Comparison of ENCODE assay signal across 19 mouse cellular contexts in genomic region chr19:10016151-10016550, GRCm38 (mm10). TPM values are rescaled to one million over a fixed set of nuclear protein-coding genes. Genes with fewer than 3 reads are reported as not detected.
DNase-seq lines count a peak whose midpoint lies in the region; ATAC-seq and TF ChIP-seq lines count a peak whose summit lies in the region.
"Had no signal": no experiment of that assay in that cellular context is flagged by ENCODE, and none has a peak within 500 bp of the region (broad histone marks: within the 10 kb centered on the region; RNA-seq: fewer than 3 reads in every experiment).

No protein-coding gene starts in this region.

- H3K9me3 ChIP-seq in forebrain, embryonic 10.5 days, result no peaks in the 10 kb centered on the region
- H3K9me3 ChIP-seq in forebrain, embryonic 15.5 days, result no peaks in the 10 kb centered on the region
- no peaks in the 10 kb centered on the region for H3K9me3 ChIP-seq in lung, embryonic 14.5 days (ENCODE audit: low read depth, low read length)
- no peaks in the 10 kb centered on the region for H3K9me3 ChIP-seq in limb, embryonic 10.5 days (replicated peaks)
- H3K9me3 ChIP-seq: embryonic facial prominence, embryonic 13.5 days; forebrain, embryonic 13.5 days; lung, embryonic 15.5 days; midbrain, embryonic 15.5 days had no signal

- no peak for TF ChIP-seq CTCF in lung, embryonic 14.5 days (IDR thresholded peaks at IDR 0.05; ENCODE audit: low read depth)

- peaks cover 36% of the 10 kb centered on the region for H3K27me3 ChIP-seq in forebrain, embryonic 10.5 days (ENCODE audit: poor library complexity, severe bottlenecking)
- H3K27me3 ChIP-seq in forebrain, embryonic 15.5 days, result no peaks in the 10 kb centered on the region
- no peaks in the 10 kb centered on the region for H3K27me3 ChIP-seq in lung, embryonic 14.5 days (ENCODE audit: insufficient read depth, low read length)
- no peaks in the 10 kb centered on the region; the same call in 1 of the 2 replicates for H3K27me3 ChIP-seq in limb, embryonic 10.5 days (ENCODE audit: low read depth, poor library complexity, severe bottlenecking)
- H3K27me3 ChIP-seq: embryonic facial prominence, embryonic 13.5 days; forebrain, embryonic 13.5 days; lung, embryonic 15.5 days; midbrain, embryonic 15.5 days had no signal

- 87% methylated on average over 4 of the region's 4 CpGs for WGBS in forebrain, embryonic 10.5 days
- 89% methylated on average over 4 of the region's 4 CpGs for WGBS in forebrain, embryonic 15.5 days
- WGBS in lung, embryonic 14.5 days, result 79% methylated on average over 4 of the region's 4 CpGs
- WGBS in limb, embryonic 10.5 days, result 85% methylated on average over 4 of the region's 4 CpGs

- H3K36me3 ChIP-seq in forebrain, embryonic 10.5 days (replicated peaks), result no peaks in the 10 kb centered on the region
- H3K36me3 ChIP-seq in forebrain, embryonic 15.5 days, result no peaks in the 10 kb centered on the region
- H3K36me3 ChIP-seq in lung, embryonic 14.5 days (ENCODE audit: insufficient read depth), result no peaks in the 10 kb centered on the region
- H3K36me3 ChIP-seq in limb, embryonic 10.5 days, result no peaks in the 10 kb centered on the region
- H3K36me3 ChIP-seq: embryonic facial prominence, embryonic 13.5 days; lung, embryonic 15.5 days; midbrain, embryonic 15.5 days had no signal

- peaks cover 68% of the 10 kb centered on the region for H3K4me1 ChIP-seq in forebrain, embryonic 10.5 days
- peaks cover 21% of the 10 kb centered on the region for H3K4me1 ChIP-seq in forebrain, embryonic 15.5 days
- peaks cover 11% of the 10 kb centered on the region; the same call in 1 of the 2 replicates for H3K4me1 ChIP-seq in lung, embryonic 14.5 days (ENCODE audit: insufficient read depth)
- H3K4me1 ChIP-seq in limb, embryonic 10.5 days, result peaks cover 70% of the 10 kb centered on the region

- no peak for DNase-seq in forebrain, embryonic 10.5 days (ENCODE audit: extremely low spot score, low spot score)
- no peak for DNase-seq in lung, embryonic 14.5 days
- DNase-seq in lung, postnatal 25 days (ENCODE audit: low spot score), result no peak
- no peak for DNase-seq in limb, embryonic 10.5 days (ENCODE audit: low spot score)
- DNase-seq in spleen, postnatal 36 days (ENCODE audit: low spot score in 2 of 2), result peak; percentile 25 to 48
- no peak for DNase-seq in embryo, embryonic 10 days (ENCODE audit: low spot score)
- no peak for DNase-seq in MN1 (ENCODE audit: low spot score)
- DNase-seq: adrenal gland, postnatal 36 days; cerebellum, adult 11 months; cerebellum, postnatal 36 days; heart, adult 11 months; heart, postnatal 4 days had no signal

- H3K4me2 ChIP-seq in forebrain, embryonic 15.5 days (replicated peaks), result no peak overlapping the region
- H3K4me2 ChIP-seq in lung, embryonic 14.5 days, result no peak overlapping the region; the same call in 1 of the 2 replicates
- H3K4me2 ChIP-seq: embryonic facial prominence, embryonic 13.5 days; forebrain, embryonic 13.5 days; lung, embryonic 15.5 days; midbrain, embryonic 15.5 days had no signal

- peak overlapping the region; percentile 28 for H3K4me3 ChIP-seq in forebrain, embryonic 10.5 days
- H3K4me3 ChIP-seq in forebrain, embryonic 15.5 days, result no peak overlapping the region
- peak overlapping the region; percentile 22; the same call in 1 of the 2 replicates for H3K4me3 ChIP-seq in lung, embryonic 14.5 days (ENCODE audit: low read depth, low read length)
- peak overlapping the region; percentile 9 for H3K4me3 ChIP-seq in limb, embryonic 10.5 days
- H3K4me3 ChIP-seq: embryonic facial prominence, embryonic 13.5 days; forebrain, embryonic 13.5 days; lung, embryonic 15.5 days; midbrain, embryonic 15.5 days had no signal

- peak overlapping the region; percentile 81 for H3K27ac ChIP-seq in forebrain, embryonic 10.5 days
- H3K27ac ChIP-seq in forebrain, embryonic 15.5 days (replicated peaks), result no peak overlapping the region
- peak overlapping the region; percentile 30; the same call in 1 of the 2 replicates for H3K27ac ChIP-seq in lung, embryonic 14.5 days (ENCODE audit: low read depth)
- H3K27ac ChIP-seq in limb, embryonic 10.5 days, result peak overlapping the region; percentile 93
- H3K27ac ChIP-seq: forebrain, embryonic 13.5 days; kidney, postnatal 0 days; lung, embryonic 15.5 days; midbrain, embryonic 15.5 days had no signal

- H3K9ac ChIP-seq in forebrain, embryonic 15.5 days (replicated peaks), result no peak overlapping the region
- H3K9ac ChIP-seq in lung, embryonic 14.5 days, result no peak overlapping the region; the same call in 1 of the 2 replicates
- H3K9ac ChIP-seq: embryonic facial prominence, embryonic 13.5 days; forebrain, embryonic 13.5 days; lung, embryonic 15.5 days; midbrain, embryonic 15.5 days had no signal

- no peak for ATAC-seq in forebrain, embryonic 15.5 days (replicated peaks)
- no peak for ATAC-seq in lung, embryonic 14.5 days (ENCODE audit: insufficient read depth)
- ATAC-seq: forebrain, embryonic 13.5 days; inflammation-experienced regulatory T-cells, adult 6 months; midbrain, embryonic 15.5 days had no signal

RNA-seq across cellular contexts. Expression of gene Rab3il1, which starts 14.7 kb away (rescaled TPM):
- polyA plus RNA-seq in forebrain, embryonic 10.5 days (2016; fragmentation: Nextera tagmentation; extraction: Ambion mirVana), result 39.3 and 39.8 TPM in 2 replicates
- polyA plus RNA-seq in forebrain, embryonic 15.5 days (2015; fragmentation: Nextera tagmentation; extraction: Ambion mirVana), result 17.3 and 17.9 TPM in 2 replicates
- 30.9 and 34.0 TPM in 2 replicates for polyA plus RNA-seq in lung, embryonic 14.5 days (2014; fragmentation: Nextera tagmentation; extraction: Ambion mirVana)
- 39.2 and 41.5 TPM in 2 replicates for polyA plus RNA-seq in limb, embryonic 10.5 days (2016; fragmentation: Nextera tagmentation; extraction: Ambion mirVana)
- polyA plus RNA-seq: inflammation-experienced regulatory T-cells, adult 6 months had no signal

RNA-seq across cellular contexts. Expression of gene Best1, which starts 14.7 kb away (rescaled TPM):
- polyA plus RNA-seq in forebrain, embryonic 10.5 days (2016; fragmentation: Nextera tagmentation; extraction: Ambion mirVana), result 2.1 and 2.3 TPM in 2 replicates
- polyA plus RNA-seq in forebrain, embryonic 15.5 days (2015; fragmentation: Nextera tagmentation; extraction: Ambion mirVana), result 1.2 and 1.3 TPM in 2 replicates
- 1.0 and 1.4 TPM in 2 replicates for polyA plus RNA-seq in lung, embryonic 14.5 days (2014; fragmentation: Nextera tagmentation; extraction: Ambion mirVana)
- polyA plus RNA-seq in limb, embryonic 10.5 days (2016; fragmentation: Nextera tagmentation; extraction: Ambion mirVana), result 2.3 TPM in 2 replicates

RNA-seq across cellular contexts. Expression of gene Fads3, which starts 25.2 kb away (rescaled TPM):
- polyA plus RNA-seq in forebrain, embryonic 10.5 days (2016; fragmentation: Nextera tagmentation; extraction: Ambion mirVana), result 4.6 and 5.5 TPM in 2 replicates
- 14.0 and 15.3 TPM in 2 replicates for polyA plus RNA-seq in forebrain, embryonic 15.5 days (2015; fragmentation: Nextera tagmentation; extraction: Ambion mirVana)
- 31.1 and 38.8 TPM in 2 replicates for polyA plus RNA-seq in lung, embryonic 14.5 days (2014; fragmentation: Nextera tagmentation; extraction: Ambion mirVana)
- polyA plus RNA-seq in limb, embryonic 10.5 days (2016; fragmentation: Nextera tagmentation; extraction: Ambion mirVana), result 2.4 and 3.2 TPM in 2 replicates
- polyA plus RNA-seq: inflammation-experienced regulatory T-cells, adult 6 months had no signal

RNA-seq across cellular contexts. Expression of gene Fth1, which starts 35.8 kb away (rescaled TPM):
- 1,226 and 1,339 TPM in 2 replicates for polyA plus RNA-seq in forebrain, embryonic 10.5 days (2016; fragmentation: Nextera tagmentation; extraction: Ambion mirVana)
- polyA plus RNA-seq in forebrain, embryonic 15.5 days (2015; fragmentation: Nextera tagmentation; extraction: Ambion mirVana), result 1,475 and 1,516 TPM in 2 replicates
- 1,651 and 1,692 TPM in 2 replicates for polyA plus RNA-seq in lung, embryonic 14.5 days (2014; fragmentation: Nextera tagmentation; extraction: Ambion mirVana)
- 1,175 and 1,229 TPM in 2 replicates for polyA plus RNA-seq in limb, embryonic 10.5 days (2016; fragmentation: Nextera tagmentation; extraction: Ambion mirVana)

Comparison
In these comparisons a context has a peak if more than half of its experiments do, and no peak if none do; other contexts are left out.
1. DNase-seq: peak in spleen, postnatal 36 days (2 of 2); none in forebrain, embryonic 10.5 days (single experiment), lung, embryonic 14.5 days (single experiment), lung, postnatal 25 days (single experiment), limb, embryonic 10.5 days (single experiment), embryo, embryonic 10 days (single experiment) and MN1 (single experiment).